9 mouse cellular contexts compared by ENCODE assay signal in genomic region chr10:74937003-74937790, GRCm38 (mm10). TPM values are rescaled to one million over a fixed set of nuclear protein-coding genes. Genes with fewer than 3 reads are reported as not detected.
DNase-seq lines count a peak whose midpoint lies in the region; ATAC-seq lines count a peak whose summit lies in the region.
"Had no signal": no experiment of that assay in that cellular context is flagged by ENCODE, and none has a peak within 500 bp of the region (broad histone marks: within the 10 kb centered on the region; RNA-seq: fewer than 3 reads in every experiment).

No protein-coding gene starts in this region.

- 80% methylated on average over 10 of the region's 10 CpGs for WGBS in heart, embryonic 12.5 days
- 82% methylated on average over 10 of the region's 10 CpGs for WGBS in intestine, embryonic 16.5 days

- intact Hi-C loops in heart, postnatal 25 days (cut with DNase I), result loop anchor here (2.0 to 5.0 kb wide), 2 partner anchors 84 to 215 kb away; no protein-coding TSS in a partner anchor

- H3K36me3 ChIP-seq in heart, embryonic 12.5 days, result no peaks in the 10 kb centered on the region
- H3K36me3 ChIP-seq in intestine, embryonic 16.5 days (ENCODE audit: control insufficient read depth, insufficient read depth, low read length), result no peaks in the 10 kb centered on the region
- H3K36me3 ChIP-seq: limb, embryonic 13.5 days had no signal

- H3K4me3 ChIP-seq in heart, embryonic 12.5 days, result no peak overlapping the region
- H3K4me3 ChIP-seq in intestine, embryonic 16.5 days (ENCODE audit: low read length), result no peak overlapping the region
- H3K4me3 ChIP-seq: limb, embryonic 13.5 days had no signal

- H3K9ac ChIP-seq in heart, embryonic 12.5 days, result no peak overlapping the region
- no peak overlapping the region for H3K9ac ChIP-seq in intestine, embryonic 16.5 days (ENCODE audit: low read depth, low read length)
- H3K9ac ChIP-seq: limb, embryonic 13.5 days had no signal

- DNase-seq in heart, adult 11 months, result peak; percentile 78
- DNase-seq in embryo, embryonic 10 days (ENCODE audit: low spot score), result peak; percentile 76
- peak; percentile 50 for DNase-seq in lung, postnatal 36 days
- DNase-seq in gastrocnemius, adult 18-20 months (ENCODE audit: low spot score), result no peak
- no peak for DNase-seq in heart, postnatal 25 days (ENCODE audit: low spot score)

- no peak overlapping the region for H3K27ac ChIP-seq in heart, embryonic 12.5 days (ENCODE audit: poor library complexity, severe bottlenecking)
- no peak overlapping the region for H3K27ac ChIP-seq in intestine, embryonic 16.5 days (ENCODE audit: low read length)
- H3K27ac ChIP-seq: limb, embryonic 13.5 days had no signal

- 0 out of 2 replicates have a peak, but pooled peaks cover 3% of the 10 kb centered on the region for H3K27me3 ChIP-seq in heart, embryonic 12.5 days (replicated peaks)
- no peaks in the 10 kb centered on the region for H3K27me3 ChIP-seq in intestine, embryonic 16.5 days (replicated peaks; ENCODE audit: control insufficient read depth, insufficient read depth, low read length)
- H3K27me3 ChIP-seq: limb, embryonic 13.5 days had no signal

- H3K4me1 ChIP-seq in heart, embryonic 12.5 days (replicated peaks), result no peaks in the 10 kb centered on the region
- H3K4me1 ChIP-seq in intestine, embryonic 16.5 days (ENCODE audit: control insufficient read depth, insufficient read depth, low read length), result no peaks in the 10 kb centered on the region
- H3K4me1 ChIP-seq: limb, embryonic 13.5 days had no signal

- no peak for ATAC-seq in heart, embryonic 12.5 days (ENCODE audit: insufficient number of reproducible peaks, low FRiP score)
- peak; percentile 56 for ATAC-seq in CD4-positive, CD25-positive, alpha-beta regulatory T cell, adult 4 months
- ATAC-seq in intestine, embryonic 16.5 days, result peak; percentile 52

- H3K9me3 ChIP-seq in heart, embryonic 12.5 days (replicated peaks), result no peaks in the 10 kb centered on the region
- H3K9me3 ChIP-seq in intestine, embryonic 16.5 days (ENCODE audit: control insufficient read depth, low read length), result no peaks in the 10 kb centered on the region
- H3K9me3 ChIP-seq: limb, embryonic 13.5 days had no signal

- no peak overlapping the region for H3K4me2 ChIP-seq in heart, embryonic 12.5 days
- H3K4me2 ChIP-seq in intestine, embryonic 16.5 days (ENCODE audit: low read depth, low read length), result no peak overlapping the region
- H3K4me2 ChIP-seq: limb, embryonic 13.5 days had no signal

RNA-seq across cellular contexts. Expression of gene Gnaz, which starts 29.8 kb away (rescaled TPM):
- polyA plus RNA-seq in heart, embryonic 12.5 days (2016; fragmentation: Nextera tagmentation; extraction: Ambion mirVana), result 1.2 and 1.6 TPM in 2 replicates
- polyA plus RNA-seq in CD4-positive, CD25-positive, alpha-beta regulatory T cell, adult 4 months (2017; shearing (Covaris generic)), result not detected
- polyA plus RNA-seq in intestine, embryonic 16.5 days (2015; fragmentation: Nextera tagmentation; extraction: Ambion mirVana), result 2.2 and 2.9 TPM in 2 replicates
- total RNA-seq in gastrocnemius, adult 18-20 months (2021), result under 1 TPM; 0.36 to 0.46 TPM
- total RNA-seq in heart, postnatal 25 days (2021), result under 1 TPM; 0.67 to 0.68 TPM

Comparison
In these comparisons a context has a peak if more than half of its experiments do, and no peak if none do; other contexts are left out.
1. DNase-seq: peak in heart, adult 11 months (single experiment), embryo, embryonic 10 days (single experiment) and lung, postnatal 36 days (single experiment); none in gastrocnemius, adult 18-20 months (single experiment) and heart, postnatal 25 days (single experiment).